Mouse (Mus musculus): Measurements from ENCODE around the gene Fer. TPM values are rescaled to one million over a fixed set of nuclear protein-coding genes. Genes with fewer than 3 reads are reported as not detected.

The Fer gene
- total RNA-seq, 2 experiments from 2014 or later = 32.5 to 33.0 TPM

DNA sequence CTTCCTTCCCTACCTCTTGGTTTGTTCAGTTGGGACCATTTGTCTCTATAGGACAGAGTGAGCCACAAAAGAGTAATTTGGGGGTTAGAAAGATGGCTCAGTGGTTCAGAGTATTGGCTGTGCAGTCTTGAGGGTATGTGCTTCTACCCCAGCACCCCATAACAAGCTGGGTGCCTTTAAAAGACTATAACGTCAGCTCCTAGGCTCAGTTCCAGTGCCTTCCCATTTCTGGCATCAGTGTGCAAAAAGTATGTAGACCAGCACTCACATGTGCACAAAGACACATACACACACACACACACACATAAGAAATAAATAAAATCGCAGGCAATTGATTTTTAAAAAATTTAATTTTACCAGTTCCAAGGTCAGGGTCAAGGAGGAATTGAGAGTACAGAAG, 222.6 kb downstream of the Fer start:
- DNase-seq (ENCODE audit: low spot score in 2 of 2) = no peak

DNA sequence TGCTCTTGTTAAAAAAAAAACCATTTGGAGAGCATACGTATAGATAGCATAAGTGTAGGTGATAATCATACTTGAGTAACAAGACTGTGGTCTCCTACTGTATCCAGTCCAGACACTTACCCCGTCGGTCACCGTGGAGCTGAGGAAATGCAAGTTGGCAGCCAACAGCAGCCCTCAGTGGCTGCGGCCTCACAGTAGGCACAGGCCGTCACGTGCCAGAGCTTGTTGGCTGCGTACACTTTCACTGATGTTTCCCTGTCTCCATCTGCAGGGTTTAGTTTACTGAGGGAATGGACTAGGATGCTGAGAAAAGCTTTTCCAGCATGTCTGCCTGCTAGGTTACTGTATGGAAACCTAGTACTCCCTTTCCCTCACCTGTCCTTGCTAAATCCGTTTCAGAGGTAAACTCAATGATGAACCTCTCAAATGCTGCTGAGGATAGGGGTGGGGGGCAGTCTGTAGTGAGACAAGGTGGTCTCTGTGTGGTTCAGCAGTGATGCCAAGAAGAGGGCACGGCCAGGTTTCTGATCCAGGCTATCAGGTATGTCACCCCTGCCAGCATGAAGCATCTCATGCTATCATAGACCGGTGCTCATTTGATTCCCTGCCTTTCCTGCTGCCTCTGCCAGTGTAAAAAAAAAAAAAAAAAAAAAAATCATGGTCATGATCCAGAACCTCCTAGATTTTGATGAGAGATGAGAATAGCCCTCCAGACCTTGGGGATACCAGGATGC, 224.2 kb downstream of the Fer start:
- DNase-seq (ENCODE audit: low spot score in 2 of 2) = peak in 1 of 2 experiments; percentile 20

- no peak for DNase-seq (ENCODE audit: low spot score in 2 of 2)
These were observed 225.0 kb downstream of the Fer start for GRCm38 (mm10) chr17:64087871-64088270.

GRCm38 (mm10) chr17:64093716-64094115, 230.9 kb downstream of the Fer start:
- no peak for DNase-seq (ENCODE audit: low spot score in 2 of 2)

GRCm38 (mm10) chr17:64096811-64097210, 233.9 kb downstream of the Fer start:
- no peak for DNase-seq (ENCODE audit: low spot score in 2 of 2)

GRCm38 (mm10) chr17:64097788-64098359, 235.0 kb downstream of the Fer start:
- DNase-seq (ENCODE audit: low spot score in 2 of 2) = peak in 1 of 2 experiments; percentile 10

- no peak for DNase-seq (ENCODE audit: low spot score in 2 of 2)
These were observed 236.7 kb downstream of the Fer start for GRCm38 (mm10) chr17:64099395-64100171.

GRCm38 (mm10) chr17:64100172-64100510, 237.3 kb downstream of the Fer start:
- no peak for DNase-seq (ENCODE audit: low spot score in 2 of 2)

- DNase-seq (ENCODE audit: low spot score in 2 of 2) = no peak
These were observed 245.9 kb downstream of the Fer start for GRCm38 (mm10) chr17:64108773-64109172.

GRCm38 (mm10) chr17:64109871-64110270, 247.0 kb downstream of the Fer start:
- no peak for DNase-seq (ENCODE audit: low spot score in 2 of 2)

DNA sequence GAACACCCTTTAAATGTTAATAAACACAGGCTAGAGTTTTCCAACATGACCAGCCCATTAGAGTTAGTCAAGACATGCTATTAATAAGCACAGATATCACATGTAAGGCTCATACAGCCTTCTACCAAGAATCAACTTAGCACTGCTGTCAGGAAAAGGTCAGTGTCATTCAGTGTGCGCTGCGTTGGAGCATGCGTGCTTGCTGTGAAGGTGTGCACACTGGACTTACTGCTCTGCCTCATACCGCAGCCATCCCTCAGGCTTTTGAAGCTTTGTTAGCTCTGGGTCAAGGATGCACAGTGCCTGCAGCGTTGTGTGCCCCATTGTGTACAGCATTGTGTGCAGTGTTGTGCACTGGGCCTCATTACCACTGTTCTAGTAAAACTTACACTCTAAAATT, 250.8 kb downstream of the Fer start:
- no peak for DNase-seq (ENCODE audit: low spot score in 2 of 2)

- DNase-seq (ENCODE audit: low spot score in 2 of 2) = no peak
These were observed 253.9 kb downstream of the Fer start for GRCm38 (mm10) chr17:64116762-64117161.

GRCm38 (mm10) chr17:64119697-64120288, 256.9 kb downstream of the Fer start:
- DNase-seq (ENCODE audit: low spot score in 2 of 2) = no peak

DNA sequence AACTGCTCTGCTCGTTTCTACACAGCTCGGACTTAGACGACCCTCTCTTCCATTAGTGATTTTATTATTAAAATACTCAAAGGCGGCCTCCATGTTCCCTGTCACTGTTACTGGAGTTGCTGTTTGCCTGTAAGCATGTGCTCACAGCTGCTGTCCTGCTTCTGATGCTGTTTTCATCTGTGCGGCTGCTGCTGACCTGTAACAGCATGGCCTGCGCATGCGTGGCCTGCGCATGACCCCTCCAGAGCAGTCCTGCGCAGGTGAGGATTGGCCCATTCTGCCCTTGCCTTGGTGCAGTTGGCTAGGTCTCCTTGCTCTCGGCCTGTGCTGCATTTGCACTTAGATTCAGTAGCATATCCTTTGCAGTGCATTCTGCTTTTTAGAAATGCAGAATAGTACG, 259.7 kb downstream of the Fer start:
- DNase-seq (ENCODE audit: low spot score in 2 of 2) = no peak

DNA sequence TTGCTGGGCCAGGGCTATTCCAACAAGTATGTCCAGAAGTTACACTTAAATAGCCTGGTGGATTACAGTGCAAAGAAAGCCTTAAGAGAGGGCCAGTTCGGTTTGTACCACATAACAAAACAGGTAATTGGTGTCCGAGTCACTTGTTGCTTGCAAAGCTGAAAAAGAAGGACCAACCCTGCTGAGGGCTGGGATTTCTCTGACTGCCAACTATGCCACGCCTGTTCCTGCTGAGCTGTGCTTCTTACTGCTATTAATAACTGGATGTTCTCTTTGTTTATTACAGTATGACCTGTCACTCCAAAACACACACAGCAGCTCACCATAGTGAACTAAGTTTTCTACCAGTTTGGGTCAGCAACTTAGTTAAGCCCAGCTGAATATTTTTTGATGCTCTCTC, 260.9 kb downstream of the Fer start:
- no peak for DNase-seq (ENCODE audit: low spot score in 2 of 2)

- no peak for DNase-seq (ENCODE audit: low spot score in 2 of 2)
These were observed 264.0 kb downstream of the Fer start for GRCm38 (mm10) chr17:64126904-64127303.

- DNase-seq (ENCODE audit: low spot score in 2 of 2) = no peak
These were observed 266.9 kb downstream of the Fer start for GRCm38 (mm10) chr17:64129750-64130149.

GRCm38 (mm10) chr17:64130356-64130755, 267.5 kb downstream of the Fer start:
- peak; percentile 61 to 92 for DNase-seq (ENCODE audit: low spot score in 2 of 2)

GRCm38 (mm10) chr17:64132183-64132582, 269.3 kb downstream of the Fer start:
- no peak for DNase-seq (ENCODE audit: low spot score in 2 of 2)

- DNase-seq (ENCODE audit: low spot score in 2 of 2) = no peak
These were observed 273.2 kb downstream of the Fer start for GRCm38 (mm10) chr17:64135941-64136650.

DNA sequence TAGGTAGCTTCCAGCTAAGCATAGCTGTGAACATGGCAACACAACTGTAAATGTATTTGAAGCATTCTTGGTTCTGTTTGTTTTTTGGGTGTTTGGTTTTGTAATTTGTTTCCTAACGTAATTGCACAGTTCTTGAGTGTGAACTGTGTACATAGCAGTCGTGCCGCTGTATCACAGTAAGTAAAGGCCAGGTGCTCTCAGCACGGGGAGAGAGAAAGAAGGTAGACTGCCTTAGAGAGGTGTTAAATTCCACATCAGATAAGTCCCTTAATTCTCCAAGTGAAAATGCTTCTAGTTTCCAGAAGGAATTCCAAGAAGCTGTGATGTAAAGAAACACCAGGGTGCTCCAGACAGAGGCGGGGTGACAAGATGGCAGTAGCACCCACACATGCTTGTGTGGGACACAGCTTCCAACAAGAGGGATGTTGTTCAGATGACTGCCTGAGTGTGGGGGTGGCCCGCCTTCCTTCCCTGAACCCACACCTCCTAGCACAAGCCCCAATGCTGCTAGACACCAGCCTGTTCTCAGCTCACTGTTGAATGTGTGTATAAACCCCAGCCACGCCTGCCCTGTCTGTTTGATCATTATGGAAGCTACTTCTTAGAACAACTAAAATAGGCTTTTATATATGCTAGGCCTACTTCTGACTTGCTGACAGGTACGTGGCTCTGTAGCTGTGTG, 275.3 kb downstream of the Fer start:
- DNase-seq (ENCODE audit: low spot score in 2 of 2) = no peak

Data from layer of hippocampus, postnatal 14 days (tissue).